ENCODE assay signal across 8 mouse cellular contexts in genomic region chr17:26314291-26314690, GRCm38 (mm10).
DNase-seq lines count a peak whose midpoint lies in the region; ATAC-seq lines count a peak whose summit lies in the region.
"Had no signal": no experiment of that assay in that cellular context is flagged by ENCODE, and none has a peak within 500 bp of the region (broad histone marks: within the 10 kb centered on the region; RNA-seq: fewer than 3 reads in every experiment).

No protein-coding gene starts in this region.

- H3K4me2 ChIP-seq in midbrain, embryonic 14.5 days (ENCODE audit: low read length), result no peak overlapping the region
- H3K4me2 ChIP-seq in stomach, embryonic 15.5 days, result no peak overlapping the region

- no peaks in the 10 kb centered on the region for H3K36me3 ChIP-seq in midbrain, embryonic 14.5 days (ENCODE audit: control insufficient read depth, insufficient read depth, low read length)
- H3K36me3 ChIP-seq in stomach, embryonic 15.5 days, result no peaks in the 10 kb centered on the region

- whole genome bisulfite sequencing in midbrain, embryonic 14.5 days, result 15% methylated on average over 6 of the region's 6 CpGs
- whole genome bisulfite sequencing in stomach, embryonic 15.5 days, result 10% methylated on average over 6 of the region's 6 CpGs

- peak; percentile 73 for DNase-seq in Muller cell, postnatal 12 days (ENCODE audit: inconsistent ontology term)
- DNase-seq in adrenal gland, postnatal 36 days, result peak; percentile 80 to 88
- DNase-seq in fibroblast of lung, adult 2 months (ENCODE audit: low read depth), result peak; percentile 69
- DNase-seq in left cerebral cortex, adult 11 months (ENCODE audit: low spot score), result peak; percentile 47
- DNase-seq in midbrain, embryonic 14.5 days, result peak; percentile 90

- H3K27ac ChIP-seq in midbrain, embryonic 14.5 days (replicated peaks; ENCODE audit: low read depth, low read length), result no peak overlapping the region
- no peak overlapping the region for H3K27ac ChIP-seq in stomach, embryonic 15.5 days
- H3K27ac ChIP-seq: macrophage had no signal

- H3K9me3 ChIP-seq in midbrain, embryonic 14.5 days (ENCODE audit: control insufficient read depth, low read length), result no peaks in the 10 kb centered on the region
- H3K9me3 ChIP-seq in stomach, embryonic 15.5 days, result no peaks in the 10 kb centered on the region

- H3K27me3 ChIP-seq in midbrain, embryonic 14.5 days (ENCODE audit: control insufficient read depth, insufficient read depth, low read length), result no peaks in the 10 kb centered on the region
- H3K27me3 ChIP-seq in stomach, embryonic 15.5 days (replicated peaks), result no peaks in the 10 kb centered on the region

- no peaks in the 10 kb centered on the region for H3K4me1 ChIP-seq in midbrain, embryonic 14.5 days (ENCODE audit: control insufficient read depth, insufficient read depth, low read length)
- peaks cover 4% of the 10 kb centered on the region; the same call in 1 of the 2 replicates for H3K4me1 ChIP-seq in stomach, embryonic 15.5 days

- H3K9ac ChIP-seq in midbrain, embryonic 14.5 days (replicated peaks; ENCODE audit: low read length), result no peak overlapping the region
- H3K9ac ChIP-seq in stomach, embryonic 15.5 days, result no peak overlapping the region

- peak; percentile 60 to 69; a peak in 3 of 4 replicates for ATAC-seq in hematopoietic stem cell, adult 5-6 weeks (replicated peaks in 1 of 2; ENCODE audit: insufficient read depth in 1 of 2, low FRiP score in 2 of 2, low TSS enrichment in 1 of 2, low read depth in 1 of 2, poor library complexity in 2 of 2, severe bottlenecking in 2 of 2)
- no peak for ATAC-seq in midbrain, embryonic 14.5 days (ENCODE audit: low FRiP score, low TSS enrichment)
- peak; percentile 39; the same call in 1 of the 2 replicates for ATAC-seq in stomach, embryonic 15.5 days (ENCODE audit: insufficient read depth, low FRiP score, low read depth)

- no peak overlapping the region for H3K4me3 ChIP-seq in midbrain, embryonic 14.5 days (replicated peaks; ENCODE audit: low read depth, low read length)
- no peak overlapping the region for H3K4me3 ChIP-seq in stomach, embryonic 15.5 days (replicated peaks)
